Mouse (Mus musculus): ENCODE measurements around the gene Itpkb. TPM values are rescaled to one million over a fixed set of nuclear protein-coding genes. Genes with fewer than 3 reads are reported as not detected.

Gene Itpkb
- total RNA-seq, 2 experiments from 2014 or later = 13.4 to 19.0 TPM

Other genes with a start within 250 kb of the Itpkb start
- 10 to 100 TPM; 40.5 to 58.9 TPM for gene Coq8a, start 130.9 kb upstream of the Itpkb start, total RNA-seq (2021)
- 10 to 100 TPM; 19.3 to 20.0 TPM for gene Psen2, start 67.0 kb upstream of the Itpkb start, total RNA-seq (2021)
- gene Stum, start 153.0 kb downstream of the Itpkb start, total RNA-seq (2021) = 100 to 1,000 TPM; 150 to 173 TPM
- gene Parp1, start 238.4 kb downstream of the Itpkb start, total RNA-seq (2021) = 10 to 100 TPM; 87.3 to 88.3 TPM

Measured in left cerebral cortex, postnatal 36 days (tissue).